Mouse (Mus musculus) limb, embryonic 13.5 days (tissue): ENCODE measurements around the gene Morc2a. TPM values are rescaled to one million over a fixed set of nuclear protein-coding genes. Genes with fewer than 3 reads are reported as not detected.

Experiments used
- ATAC-seq: fragments of 200-750 bp; cut with Nextera tagmentation; 2 replicates; pipeline ENCODE4 v1.8.0; 2017; ENCODE audit warnings: low read depth, moderate number of reproducible peaks, moderate TSS enrichment; ENCODE audit not compliant: low FRiP score
- H3K27ac ChIP-seq: fragments of 300-500 bp; sonication (generic); 2 replicates; pipeline ENCODE4 v1.5.1; 2015; ENCODE audit warnings: inconsistent platforms, mild to moderate bottlenecking, moderate library complexity
- H3K27me3 ChIP-seq: fragments of 300-500 bp; sonication (generic); 2 replicates; pipeline ENCODE4 v1.6.1; 2015; ENCODE audit warnings: mild to moderate bottlenecking, inconsistent platforms
- H3K36me3 ChIP-seq: fragments of 300-500 bp; sonication (generic); 2 replicates; pipeline ENCODE4 v1.6.1; 2015; ENCODE audit warnings: inconsistent platforms, mild to moderate bottlenecking, moderate library complexity
- H3K4me1 ChIP-seq: fragments of 300-500 bp; sonication (generic); 2 replicates; pipeline ENCODE4 v1.6.1; 2015; ENCODE audit warnings: inconsistent platforms
- H3K4me2 ChIP-seq: fragments of 300-500 bp; sonication (generic); replicated peaks from 2 replicates; pipeline ENCODE4 v1.6.1; 2015; ENCODE audit warnings: inconsistent platforms, mild to moderate bottlenecking, moderate library complexity
- H3K4me3 ChIP-seq: fragments of 300-500 bp; sonication (generic); 2 replicates; pipeline ENCODE4 v1.5.1; 2015; ENCODE audit warnings: moderate library complexity, mild to moderate bottlenecking, inconsistent platforms
- H3K9ac ChIP-seq: fragments of 300-500 bp; sonication (generic); 2 replicates; pipeline ENCODE4 v1.6.1; 2015; ENCODE audit warnings: mild to moderate bottlenecking, inconsistent platforms
- H3K9me3 ChIP-seq: fragments of 300-500 bp; sonication (generic); 2 replicates; pipeline ENCODE4 v1.6.1; 2016; ENCODE audit warnings: inconsistent platforms
- WGBS: fragments of 180-500 bp; shearing (Covaris S2); methylation state at CpG from one replicate; pipeline ENCODE4 v1.1.7; 2015; 5-methylcytosine and 5-hydroxymethylcytosine counted together
- polyA plus RNA-seq: library from polyadenylated mRNA; unstranded; fragments of >200 nt; fragmentation: Nextera tagmentation; extraction: Ambion mirVana; gene quantifications from 2 replicates; pipeline ENCODE4 v1.2.1, GENCODE M21; 2015

Gene Morc2a
- polyA plus RNA-seq, 1 experiment from 2014 or later = 37.0 TPM

- H3K4me3 ChIP-seq = no peak overlapping the region
- no peak overlapping the region for H3K4me2 ChIP-seq
- H3K9me3 ChIP-seq = no peaks in the 10 kb centered on the region
- no peaks in the 10 kb centered on the region for H3K36me3 ChIP-seq
- ATAC-seq = no peak
- no peak overlapping the region for H3K9ac ChIP-seq
- no peaks in the 10 kb centered on the region for H3K27me3 ChIP-seq
- WGBS = 66% methylated on average over 3 of the region's 3 CpGs
- no peaks in the 10 kb centered on the region for H3K4me1 ChIP-seq
- no peak overlapping the region for H3K27ac ChIP-seq
Observed at GRCm38 (mm10) chr11:3722861-3723260, 73.9 kb downstream of the Morc2a start.

GRCm38 (mm10) chr11:3723910-3724309 is 74.9 kb downstream of the Morc2a start:
- H3K27me3 ChIP-seq = no peaks in the 10 kb centered on the region
- H3K9ac ChIP-seq = no peak overlapping the region
- H3K9me3 ChIP-seq = no peaks in the 10 kb centered on the region
- H3K36me3 ChIP-seq = no peaks in the 10 kb centered on the region
- no peak overlapping the region for H3K4me3 ChIP-seq
- H3K4me2 ChIP-seq = no peak overlapping the region
- no peak overlapping the region for H3K27ac ChIP-seq
- no peaks in the 10 kb centered on the region for H3K4me1 ChIP-seq
- 76% methylated on average over 4 of the region's 4 CpGs for WGBS
- ATAC-seq = no peak

GRCm38 (mm10) chr11:3724726-3725125 is 75.7 kb downstream of the Morc2a start:
- WGBS = 70% methylated on average over 5 of the region's 5 CpGs
- H3K9me3 ChIP-seq = no peaks in the 10 kb centered on the region
- no peaks in the 10 kb centered on the region for H3K4me1 ChIP-seq
- H3K27ac ChIP-seq = no peak overlapping the region
- H3K4me3 ChIP-seq = no peak overlapping the region
- no peaks in the 10 kb centered on the region for H3K36me3 ChIP-seq
- no peaks in the 10 kb centered on the region for H3K27me3 ChIP-seq
- H3K9ac ChIP-seq = no peak overlapping the region
- no peak for ATAC-seq
- H3K4me2 ChIP-seq = no peak overlapping the region

- 57% methylated on average over 10 of the region's 10 CpGs for whole genome bisulfite sequencing
- Histone ChIP-seq H3K4me1 (no peaks in the 10 kb centered on the region), H3K36me3 (no peaks in the 10 kb centered on the region), H3K4me3 (no peak overlapping the region), H3K27ac (no peak overlapping the region), H3K27me3 (no peaks in the 10 kb centered on the region), H3K4me2 (no peak overlapping the region), H3K9me3 (no peaks in the 10 kb centered on the region), H3K9ac (no peak overlapping the region)
- no peak for ATAC-seq
Observed at GRCm38 (mm10) chr11:3725331-3726054, 76.5 kb downstream of the Morc2a start.

- H3K9me3 ChIP-seq = no peaks in the 10 kb centered on the region
- H3K9ac ChIP-seq = no peak overlapping the region
- no peak overlapping the region for H3K4me3 ChIP-seq
- H3K4me1 ChIP-seq = no peaks in the 10 kb centered on the region
- WGBS = 73% methylated on average over 9 of the region's 9 CpGs
- H3K27me3 ChIP-seq = no peaks in the 10 kb centered on the region
- no peak overlapping the region for H3K4me2 ChIP-seq
- ATAC-seq = no peak
- no peak overlapping the region for H3K27ac ChIP-seq
- H3K36me3 ChIP-seq = no peaks in the 10 kb centered on the region
Observed at GRCm38 (mm10) chr11:3727438-3728105, 78.6 kb downstream of the Morc2a start.

- WGBS = 92% methylated on average over 4 of the region's 4 CpGs
- Histone ChIP-seq H3K27ac (no peak overlapping the region), H3K4me3 (no peak overlapping the region), H3K9ac (no peak overlapping the region), H3K36me3 (no peaks in the 10 kb centered on the region), H3K4me2 (no peak overlapping the region), H3K27me3 (no peaks in the 10 kb centered on the region), H3K9me3 (no peaks in the 10 kb centered on the region), H3K4me1 (no peaks in the 10 kb centered on the region)
- no peak for ATAC-seq
Observed at GRCm38 (mm10) chr11:3731469-3731868, 82.5 kb downstream of the Morc2a start.

GRCm38 (mm10) chr11:3733933-3734636 is 85.1 kb downstream of the Morc2a start:
- Histone ChIP-seq H3K4me1 (no peaks in the 10 kb centered on the region), H3K36me3 (no peaks in the 10 kb centered on the region), H3K4me2 (no peak overlapping the region), H3K9me3 (no peaks in the 10 kb centered on the region), H3K4me3 (no peak overlapping the region), H3K9ac (no peak overlapping the region), H3K27me3 (no peaks in the 10 kb centered on the region), H3K27ac (no peak overlapping the region)
- no peak for ATAC-seq
- WGBS = 76% methylated on average over 14 of the region's 14 CpGs

GRCm38 (mm10) chr11:3735715-3736114 is 86.7 kb downstream of the Morc2a start:
- Histone ChIP-seq H3K4me3 (no peak overlapping the region), H3K27ac (no peak overlapping the region), H3K4me1 (no peaks in the 10 kb centered on the region), H3K9me3 (no peaks in the 10 kb centered on the region), H3K27me3 (no peaks in the 10 kb centered on the region), H3K4me2 (no peak overlapping the region), H3K36me3 (no peaks in the 10 kb centered on the region), H3K9ac (no peak overlapping the region)
- ATAC-seq = no peak; the same call in 1 of the 2 replicates
- WGBS = 85% methylated on average over 11 of the region's 11 CpGs

GRCm38 (mm10) chr11:3738778-3739177 is 89.8 kb downstream of the Morc2a start:
- H3K27me3 ChIP-seq = 0 out of 2 replicates have a peak, but pooled peaks cover under 1% of the 10 kb centered on the region
- H3K9me3 ChIP-seq = no peaks in the 10 kb centered on the region
- H3K4me2 ChIP-seq = no peak overlapping the region
- no peak overlapping the region for H3K4me3 ChIP-seq
- H3K4me1 ChIP-seq = no peaks in the 10 kb centered on the region
- H3K27ac ChIP-seq = no peak overlapping the region
- no peaks in the 10 kb centered on the region for H3K36me3 ChIP-seq
- no peak overlapping the region for H3K9ac ChIP-seq
- ATAC-seq = no peak
- WGBS = 77% methylated on average over 2 of the region's 2 CpGs

Other genes with a start within 250 kb of the Morc2a start
- 58.3 and 61.2 TPM in 2 replicates for gene Limk2, start 240.0 kb upstream of the Morc2a start, polyA plus RNA-seq
- 39.0 and 41.3 TPM in 2 replicates for gene Rnf185, start 196.8 kb upstream of the Morc2a start, polyA plus RNA-seq
- 0.22 and 0.38 TPM in 2 replicates for gene Pla2g3, start 160.9 kb upstream of the Morc2a start, polyA plus RNA-seq
- 0.09 and 0.23 TPM in 2 replicates for gene Inpp5j, start 144.4 kb upstream of the Morc2a start, polyA plus RNA-seq
- 142 and 153 TPM in 2 replicates for gene Selenom, start 134.5 kb upstream of the Morc2a start, polyA plus RNA-seq
- 57.8 and 63.6 TPM in 2 replicates for gene Smtn, start 108.6 kb upstream of the Morc2a start, polyA plus RNA-seq
- 0.73 and 0.76 TPM in 2 replicates for gene Osbp2, start 214.7 kb downstream of the Morc2a start, polyA plus RNA-seq
- 0.09 and 0.20 TPM in 2 replicates for gene 4921536K21Rik, start 245.9 kb downstream of the Morc2a start, polyA plus RNA-seq
- 11.0 and 12.5 TPM in 2 replicates for gene Dusp18, start 246.0 kb downstream of the Morc2a start, polyA plus RNA-seq